Mouse (Mus musculus): ENCODE data around the gene Cblc.

The Cblc gene

DNA sequence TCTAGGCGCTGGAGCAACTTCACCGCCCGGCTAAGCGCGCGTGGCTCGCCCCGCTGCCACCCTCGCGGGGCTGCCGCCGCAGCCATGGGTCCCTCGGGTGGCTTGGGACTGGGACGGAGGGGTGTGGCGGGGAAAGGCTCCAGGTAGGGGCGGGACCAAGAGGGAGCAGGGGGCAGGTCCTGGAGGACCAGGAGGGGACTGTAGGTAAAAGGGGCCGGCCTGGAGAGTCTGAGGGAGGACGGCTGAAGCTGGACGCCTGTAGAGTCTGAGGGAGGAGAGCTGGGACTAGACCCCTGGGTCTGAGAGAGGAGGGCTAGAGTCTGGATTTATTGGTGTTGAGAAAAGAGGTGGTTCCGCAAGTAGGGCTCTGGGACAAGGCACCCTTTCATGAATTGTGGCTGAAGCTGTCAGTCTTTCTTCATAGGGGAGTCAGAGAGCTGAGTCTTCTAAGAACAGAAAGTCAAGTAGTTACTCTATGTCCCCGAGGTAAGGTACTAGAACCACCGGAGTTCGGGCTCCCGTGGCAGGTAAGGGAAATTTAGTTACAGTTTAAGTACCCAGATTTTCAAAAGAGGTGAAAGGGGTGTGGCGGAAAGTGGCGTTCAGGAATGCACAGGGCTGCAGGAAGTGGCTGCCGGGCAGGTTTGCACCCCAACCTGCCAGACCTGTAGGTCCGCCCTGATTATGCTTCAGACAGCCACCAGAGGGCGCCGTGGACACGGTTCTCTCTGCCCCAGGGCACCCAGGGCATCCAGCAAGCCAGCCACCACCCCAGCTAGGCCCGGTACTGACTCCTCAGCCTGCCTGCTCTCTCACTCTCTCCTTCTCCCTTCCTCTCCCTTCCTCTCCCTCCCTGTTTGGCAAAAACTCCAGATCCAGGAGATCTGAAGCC lies at the start of gene Cblc:
Gene Cblc (minus strand): TSS at position 113 of the 892 bp plus-strand sequence.
- peak; percentile 91 to 92 for DNase-seq

DNA sequence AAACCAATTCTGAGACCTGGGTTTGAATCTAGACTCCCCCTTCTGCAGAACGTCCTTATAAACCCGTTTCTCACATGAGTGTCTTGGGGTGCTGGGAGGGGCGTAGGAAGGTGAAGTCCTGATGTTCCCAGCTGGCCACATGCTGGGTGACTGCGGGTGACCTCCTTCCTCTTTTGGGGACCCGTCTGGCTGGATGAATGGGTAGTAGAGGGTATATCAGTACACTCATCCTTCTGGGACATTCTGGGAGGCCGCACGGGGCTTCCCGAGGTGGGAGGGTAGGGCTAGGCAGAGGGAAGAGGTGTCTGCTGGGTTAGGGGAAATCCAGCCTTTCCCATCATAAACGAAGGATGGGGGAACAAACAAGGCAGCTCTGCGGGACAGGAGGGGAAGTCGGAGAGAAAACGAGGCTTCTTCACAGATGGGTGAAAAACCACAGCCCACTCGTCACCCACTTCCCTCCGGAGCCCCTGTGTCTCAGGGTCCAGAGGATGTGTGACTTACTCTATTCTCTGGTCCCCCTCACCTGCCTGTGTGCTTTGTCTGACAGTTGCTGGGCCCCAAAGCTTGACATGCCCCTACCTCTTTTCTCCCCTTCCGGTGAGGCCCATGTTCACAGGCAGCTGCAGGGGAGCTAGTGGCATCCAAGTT lies 48.0 kb upstream of the Cblc start:
- DNase-seq: peak in 1 of 2 experiments; percentile 17

DNA sequence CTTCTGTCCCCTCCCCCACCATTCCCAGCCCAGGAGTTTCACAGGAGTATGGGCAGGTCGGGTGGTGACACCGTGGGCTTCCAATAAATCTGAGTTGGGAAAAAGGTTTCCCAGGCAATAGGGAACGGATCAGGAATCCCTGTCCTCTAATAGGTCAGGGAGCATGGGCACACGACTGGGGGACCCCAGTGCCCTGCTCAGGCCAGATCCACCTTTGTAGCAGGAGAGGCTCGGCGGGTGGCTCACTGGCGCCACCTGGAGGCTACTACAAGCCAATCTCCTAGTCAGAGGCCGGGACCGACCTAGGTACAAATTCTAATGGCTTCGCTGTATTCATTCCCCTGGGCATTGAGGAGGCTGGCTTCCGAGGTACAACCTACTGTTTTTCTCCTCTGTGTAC lies 47.0 kb upstream of the Cblc start:
- peak; percentile 77 to 84 for DNase-seq

DNA sequence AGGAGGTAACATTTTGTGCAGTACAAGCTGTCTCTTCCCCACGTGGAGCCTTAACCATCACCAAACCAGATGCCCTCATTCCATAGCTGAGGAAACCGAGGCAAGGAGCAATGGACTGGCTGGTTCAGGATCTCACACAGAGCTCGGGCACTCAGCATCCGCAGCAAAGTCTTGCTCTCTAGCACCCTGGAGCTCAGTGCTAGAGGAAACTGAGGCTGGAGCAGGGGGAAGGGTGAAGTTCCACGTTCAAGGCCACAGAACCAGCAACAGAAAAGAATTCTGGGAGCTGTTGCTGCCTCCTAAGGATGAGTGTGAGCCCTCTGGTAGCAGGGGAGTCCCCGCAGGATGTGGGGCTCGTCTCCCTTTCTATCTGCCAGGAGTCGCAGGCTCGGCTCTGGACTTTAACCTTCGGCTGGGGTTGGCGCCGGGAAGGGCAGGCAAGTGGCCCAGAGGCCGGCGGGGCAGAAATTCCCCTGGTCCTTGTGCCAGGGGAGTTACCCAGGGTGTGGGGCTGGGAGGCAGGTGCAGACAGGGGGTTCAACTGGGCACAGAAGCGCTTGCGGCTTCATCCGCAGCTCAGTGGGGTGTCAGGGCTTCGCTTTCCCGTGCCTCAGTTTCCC lies 46.4 kb upstream of the Cblc start:
- no peak for DNase-seq

DNA sequence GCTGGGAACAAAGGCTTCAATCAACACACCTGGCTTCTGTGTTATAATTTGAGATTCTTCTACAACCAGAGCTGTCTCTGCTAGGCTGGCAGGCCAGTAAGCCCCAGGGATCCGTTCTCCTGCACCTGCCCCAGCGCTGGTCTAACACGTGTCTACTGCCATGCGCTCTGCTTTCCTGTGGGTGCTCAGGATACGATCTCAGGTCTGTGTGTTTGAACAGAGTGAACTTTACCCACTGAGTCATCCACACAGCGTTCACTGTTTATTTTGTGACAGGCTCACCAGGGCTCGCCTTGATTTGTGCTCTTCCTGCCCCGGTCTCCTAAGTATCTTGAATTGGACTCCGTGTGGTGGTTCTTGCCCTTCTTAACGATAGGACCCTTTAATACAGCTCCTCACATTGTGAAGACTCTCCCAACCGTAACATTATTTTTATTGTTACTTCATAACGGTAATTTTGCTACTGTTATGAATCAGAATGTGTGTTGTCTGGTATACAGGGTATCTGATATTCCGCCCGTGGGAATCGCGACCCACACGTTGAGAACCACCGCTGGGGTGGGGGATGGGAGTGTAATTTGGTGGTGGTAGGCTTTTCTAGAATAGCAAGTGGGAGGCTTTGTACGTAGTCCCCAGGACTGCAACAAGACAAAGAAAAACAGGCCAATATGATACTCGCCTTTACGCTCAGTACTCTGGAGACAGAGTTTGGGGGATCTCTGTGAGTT lies 45.2 kb upstream of the Cblc start:
- no peak for DNase-seq

DNA sequence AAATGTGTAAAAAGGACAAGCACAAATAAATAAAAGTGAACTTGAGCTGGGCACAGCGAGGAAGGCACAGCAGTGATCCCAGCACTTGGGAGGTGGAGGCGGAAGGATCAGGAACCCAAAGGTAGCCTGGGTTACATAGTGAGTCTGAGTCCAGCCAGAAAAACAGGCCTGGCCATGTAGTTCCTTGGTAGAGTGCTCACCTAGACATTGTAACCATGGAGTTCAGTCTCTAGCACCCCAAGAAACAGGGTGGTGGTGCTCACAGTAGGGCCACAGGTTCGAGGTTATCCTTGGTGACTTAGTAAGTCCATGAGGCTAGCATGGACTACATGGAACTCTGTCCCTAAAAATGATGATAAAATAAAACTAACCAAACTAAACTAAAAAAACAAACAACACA lies 44.3 kb upstream of the Cblc start:
- DNase-seq: no peak

DNA sequence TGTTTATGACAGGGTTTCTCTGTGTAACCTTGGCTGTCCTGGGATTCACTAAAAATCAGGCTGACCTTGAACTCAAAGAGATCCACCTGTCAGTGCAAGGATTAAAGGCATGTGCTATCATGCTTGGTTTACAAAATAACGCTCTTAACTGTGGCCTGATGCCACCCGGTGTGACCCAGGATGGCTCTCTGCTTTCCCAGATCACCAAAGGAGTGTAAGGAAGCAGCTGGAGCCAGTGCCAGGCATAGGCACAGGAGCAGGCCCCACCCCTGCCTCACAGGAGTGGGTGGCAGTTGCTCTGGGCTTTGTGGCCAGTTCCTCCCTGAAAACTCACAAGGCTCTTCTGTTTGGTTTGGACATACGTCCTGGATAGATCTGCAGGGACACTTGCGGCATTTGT lies 43.8 kb upstream of the Cblc start:
- no peak for DNase-seq

DNA sequence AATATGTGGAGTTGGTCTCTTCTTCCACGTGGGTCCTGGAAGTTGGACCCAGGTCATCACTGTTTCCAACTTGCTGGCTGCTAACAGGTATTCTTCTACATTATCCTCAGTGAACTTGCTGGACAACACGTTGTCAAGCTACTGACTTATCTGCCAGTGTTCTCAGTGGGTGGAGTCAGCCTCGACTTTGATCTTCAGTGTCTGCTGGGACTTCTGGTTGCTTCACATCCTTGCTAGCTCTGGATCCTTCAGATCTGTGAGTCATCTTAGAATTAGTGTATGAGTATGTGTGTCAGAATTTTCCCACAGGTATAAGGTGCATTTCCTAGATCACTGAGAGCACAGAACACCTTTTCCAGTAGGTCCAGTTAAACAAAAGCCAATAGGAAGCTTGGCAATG lies 40.2 kb upstream of the Cblc start:
- no peak for DNase-seq

DNA sequence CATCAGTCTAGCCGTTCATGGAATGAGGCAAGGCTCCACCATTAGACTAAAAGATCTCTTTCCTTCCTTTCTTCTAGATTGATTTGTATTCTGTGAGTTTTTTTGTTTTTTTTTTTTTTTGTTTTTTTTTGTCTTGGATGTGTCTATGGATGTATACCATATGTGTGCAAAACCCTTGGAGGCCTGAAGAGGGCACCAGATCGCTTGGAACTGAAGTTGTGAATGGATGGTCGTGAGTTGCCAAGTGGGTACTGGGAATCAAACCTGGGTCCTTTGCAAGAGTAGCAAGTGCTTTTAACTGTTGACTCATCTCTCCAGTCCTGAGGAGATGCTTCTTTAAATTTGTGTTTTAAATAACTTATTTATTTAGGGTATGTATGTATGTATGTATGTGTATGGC lies 37.4 kb upstream of the Cblc start:
- DNase-seq: no peak

DNA sequence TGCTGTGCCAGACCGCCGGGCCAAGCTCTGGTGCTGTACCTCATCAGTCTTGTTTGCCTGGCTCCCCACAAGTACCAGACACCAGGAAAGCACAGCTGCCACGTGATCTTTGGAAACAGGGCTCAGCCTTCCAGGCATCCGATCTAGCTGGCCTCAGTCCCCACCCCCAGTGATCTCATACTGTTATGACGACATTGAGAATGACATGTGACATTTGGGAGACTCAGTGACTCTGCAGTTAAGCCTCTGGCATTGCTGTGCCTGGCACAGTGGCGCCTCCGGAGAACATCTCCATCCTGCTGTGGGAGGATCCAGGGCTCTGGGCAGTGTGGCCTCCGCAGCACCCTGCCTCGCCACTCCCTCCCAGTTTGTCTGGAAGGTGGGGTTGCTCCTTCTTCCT lies 35.2 kb upstream of the Cblc start:
- DNase-seq: no peak

DNA sequence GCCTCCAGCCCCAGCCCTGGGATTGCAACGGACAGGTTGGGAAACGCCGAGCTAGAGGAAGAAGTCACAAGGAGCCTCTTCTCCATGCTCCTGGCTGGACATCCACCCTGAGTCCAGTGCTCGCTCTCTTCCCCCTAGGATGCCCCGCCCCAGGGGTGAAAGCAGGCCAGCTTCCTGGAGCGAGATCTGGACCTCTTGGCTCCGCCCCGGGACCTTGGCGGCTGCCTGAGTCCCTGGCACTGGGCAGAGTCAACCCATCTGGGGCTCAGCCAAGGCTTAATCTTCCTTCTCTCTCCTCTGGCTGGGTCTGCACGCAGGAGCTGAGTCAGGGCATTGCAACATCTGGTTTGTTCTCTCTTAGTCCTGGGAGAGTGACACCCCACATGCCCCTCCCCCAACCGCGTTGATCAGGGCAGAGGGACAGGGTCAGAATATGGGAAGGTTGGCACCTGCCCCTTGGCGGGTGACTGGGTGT lies 34.1 kb upstream of the Cblc start:
- peak; percentile 89 to 93 for DNase-seq

DNA sequence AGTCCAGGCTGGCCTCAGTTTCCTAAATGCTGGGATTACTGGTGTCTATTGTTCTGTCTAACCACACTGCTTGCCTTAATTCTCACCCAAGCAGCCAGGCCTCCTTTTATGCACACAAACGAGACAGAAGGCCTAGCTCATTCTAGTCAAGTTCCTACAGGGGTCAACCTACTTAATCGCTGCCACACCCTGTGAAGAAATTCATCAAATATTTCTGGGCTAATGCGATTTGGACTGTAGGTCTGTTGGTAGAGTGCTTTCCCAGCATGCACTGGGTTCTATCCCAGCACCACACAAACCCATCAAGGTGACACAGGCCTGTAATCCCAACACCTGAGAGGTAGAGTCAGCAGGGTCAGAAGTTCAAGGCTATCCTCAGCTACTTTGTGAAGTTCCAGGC lies 33.1 kb upstream of the Cblc start:
- DNase-seq: no peak

DNA sequence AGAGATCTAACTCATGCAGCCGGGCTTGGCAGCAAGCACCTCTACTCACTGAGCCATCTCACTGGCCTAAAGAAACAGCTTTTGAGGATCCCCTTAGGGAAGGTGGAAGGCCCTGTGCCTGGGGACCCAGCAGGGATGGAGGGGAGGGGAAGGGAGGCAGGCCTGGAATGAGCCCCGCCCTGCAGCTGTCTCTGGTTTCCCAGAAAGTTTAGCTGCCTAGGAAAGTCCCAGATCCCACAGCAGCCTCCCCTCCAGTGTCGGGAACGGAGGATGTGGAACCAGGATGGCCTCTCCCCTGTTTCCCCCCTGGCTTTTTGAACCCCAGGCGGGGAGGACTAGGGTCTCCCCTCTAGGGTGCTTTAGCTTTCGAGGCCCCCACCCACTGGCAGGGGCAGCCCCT lies 30.1 kb upstream of the Cblc start:
- no peak for DNase-seq

DNA sequence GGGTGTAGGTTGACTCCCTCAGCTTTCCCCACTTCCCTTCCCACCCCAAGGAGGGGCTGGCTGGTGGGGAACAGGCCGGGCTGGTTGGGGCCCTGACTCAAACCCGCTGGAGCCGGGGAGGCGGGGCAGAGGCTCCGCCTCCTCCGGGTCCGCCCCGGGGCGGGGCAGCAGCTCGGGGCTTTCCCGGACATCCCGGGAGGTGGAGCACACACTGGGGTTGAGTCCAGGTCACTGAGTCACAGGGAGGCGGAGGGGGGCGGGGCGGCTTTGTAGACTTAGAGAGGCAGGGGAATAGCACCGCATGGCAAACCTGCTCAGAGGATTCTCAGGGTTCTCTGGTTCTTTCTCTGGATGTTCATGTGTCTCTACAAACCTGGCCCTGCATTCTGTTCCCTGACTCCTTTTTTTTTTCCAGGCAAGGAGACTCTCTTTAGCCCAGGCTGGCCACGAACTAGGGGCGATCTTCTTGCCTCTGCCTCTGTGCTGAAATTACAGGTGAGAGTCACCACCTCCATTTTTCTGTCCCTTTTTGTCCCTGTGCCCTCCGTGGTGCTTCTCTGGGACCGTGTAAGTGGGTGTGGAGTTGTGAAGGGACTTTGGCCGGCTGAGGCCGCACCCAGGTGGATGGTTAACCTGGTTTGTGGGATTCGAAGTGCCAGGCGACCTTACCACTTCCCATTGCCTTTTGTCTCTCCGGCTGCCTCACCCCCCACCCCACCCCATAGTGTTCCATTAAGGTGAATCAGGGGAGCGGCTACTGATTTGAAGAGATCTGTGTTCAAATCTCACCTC lies 27.8 kb upstream of the Cblc start:
- DNase-seq: peak; percentile 89 to 93

DNA sequence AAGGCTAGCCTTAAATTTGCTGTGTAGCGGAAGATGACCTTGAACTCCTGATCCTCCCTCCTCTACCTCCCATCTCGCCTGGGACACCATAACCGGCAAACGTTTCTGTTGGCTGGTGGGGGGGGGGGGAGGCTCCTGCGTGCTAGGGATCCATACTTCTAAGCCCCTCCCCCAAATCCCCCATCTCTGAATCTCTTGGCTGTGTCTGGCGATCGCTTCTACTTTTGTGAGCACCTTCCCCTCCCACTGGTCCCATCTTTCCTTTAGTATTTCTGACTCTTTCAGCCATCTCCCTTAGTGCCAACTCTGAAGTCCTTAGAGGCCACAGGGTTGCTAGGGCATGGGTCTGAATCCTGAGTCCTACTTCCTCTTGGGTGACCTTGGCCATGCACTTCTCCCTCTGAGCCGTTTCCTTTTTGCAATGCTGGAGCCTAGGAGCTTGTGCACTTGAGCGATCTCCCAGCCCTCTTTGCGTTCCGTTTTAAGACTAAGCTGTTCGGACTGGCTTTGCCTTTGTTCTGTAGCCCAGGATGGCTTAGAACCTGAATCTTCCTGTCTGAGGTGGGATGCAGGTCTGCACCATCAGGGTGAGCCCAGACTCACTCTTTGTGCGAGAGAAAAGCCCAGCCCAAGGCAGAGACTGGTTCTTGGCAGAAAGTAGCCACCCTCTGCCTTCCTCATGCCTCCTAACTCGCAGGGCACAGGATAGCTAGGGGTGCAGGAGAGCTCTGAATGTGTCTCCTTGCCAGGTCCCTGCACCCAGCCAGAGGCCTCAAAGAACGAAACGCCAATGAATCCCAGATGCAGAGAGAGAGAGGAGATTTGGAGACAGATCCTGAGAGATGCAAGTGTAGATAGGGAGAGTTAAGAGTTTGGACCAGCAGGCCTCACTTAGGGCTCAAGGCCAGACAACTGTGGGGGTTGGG lies 26.9 kb upstream of the Cblc start:
- DNase-seq: peak in 1 of 2 experiments; percentile 49

DNA sequence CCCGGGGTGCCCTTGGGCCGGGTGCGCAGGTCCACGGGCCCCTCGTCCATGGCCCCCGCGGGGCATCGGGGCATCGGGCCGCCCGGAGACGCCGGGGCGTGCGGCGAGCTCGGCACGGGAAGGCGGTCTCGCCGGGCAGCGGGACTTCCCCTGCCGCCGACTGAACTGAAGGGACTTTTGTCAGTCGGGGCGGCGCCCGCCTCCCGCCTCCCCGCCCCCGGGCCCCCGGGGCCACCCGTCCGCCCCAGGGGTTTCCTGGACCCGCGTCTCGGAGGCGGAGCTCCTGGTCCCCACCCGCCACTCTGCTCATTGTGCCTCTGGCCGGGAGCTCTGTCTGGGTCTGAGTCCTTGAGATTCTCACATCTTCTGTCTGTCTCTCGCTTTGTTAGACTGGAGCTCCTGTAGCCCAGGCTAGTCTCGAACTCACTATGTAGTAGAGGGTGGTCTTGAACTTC lies 26.0 kb upstream of the Cblc start, which contains the start of gene Bcl3:
Gene Bcl3 (minus strand): TSS at position 167 of the 455 bp plus-strand sequence.
- peak; percentile 79 to 84 for DNase-seq

DNA sequence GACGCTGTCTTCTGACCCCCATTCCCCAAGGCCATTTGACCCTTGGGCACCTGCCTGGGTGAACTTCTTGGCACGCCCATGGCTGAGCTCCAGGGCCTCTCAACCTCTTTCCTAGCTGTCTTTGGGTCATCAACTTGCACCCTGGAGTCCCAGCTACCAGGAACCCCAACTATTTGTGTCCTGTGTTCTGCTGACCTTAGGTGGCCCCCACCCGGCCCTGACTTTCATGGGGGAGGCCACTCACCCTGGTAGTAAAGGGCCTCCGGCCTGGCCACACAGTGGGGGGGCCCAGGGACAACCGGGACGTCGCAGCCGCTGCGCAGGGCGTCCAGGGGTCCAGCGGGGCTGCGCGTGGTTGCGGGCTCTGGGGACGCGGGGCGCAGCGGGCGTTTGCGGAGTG lies 25.6 kb upstream of the Cblc start:
- no peak for DNase-seq

DNA sequence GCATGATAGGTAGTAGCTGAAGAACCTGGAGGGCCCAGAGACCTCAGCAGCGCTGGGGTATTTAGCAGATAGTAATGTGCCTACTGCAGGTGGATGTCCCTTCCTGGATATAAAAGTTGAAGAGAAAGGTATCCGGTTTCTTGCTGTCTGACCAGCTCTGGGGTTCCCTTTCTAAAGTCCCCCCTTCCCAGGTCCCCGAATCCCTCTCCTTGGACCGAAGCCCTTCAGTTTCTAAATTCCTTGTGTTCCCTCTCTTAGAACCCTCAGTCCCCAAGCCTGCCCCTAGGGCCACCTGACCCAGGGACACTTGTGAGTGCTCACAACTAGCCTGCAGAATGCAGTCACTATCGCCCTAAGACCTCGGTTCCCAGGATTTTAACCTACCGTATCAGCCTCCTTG lies 25.0 kb upstream of the Cblc start:
- no peak for DNase-seq

DNA sequence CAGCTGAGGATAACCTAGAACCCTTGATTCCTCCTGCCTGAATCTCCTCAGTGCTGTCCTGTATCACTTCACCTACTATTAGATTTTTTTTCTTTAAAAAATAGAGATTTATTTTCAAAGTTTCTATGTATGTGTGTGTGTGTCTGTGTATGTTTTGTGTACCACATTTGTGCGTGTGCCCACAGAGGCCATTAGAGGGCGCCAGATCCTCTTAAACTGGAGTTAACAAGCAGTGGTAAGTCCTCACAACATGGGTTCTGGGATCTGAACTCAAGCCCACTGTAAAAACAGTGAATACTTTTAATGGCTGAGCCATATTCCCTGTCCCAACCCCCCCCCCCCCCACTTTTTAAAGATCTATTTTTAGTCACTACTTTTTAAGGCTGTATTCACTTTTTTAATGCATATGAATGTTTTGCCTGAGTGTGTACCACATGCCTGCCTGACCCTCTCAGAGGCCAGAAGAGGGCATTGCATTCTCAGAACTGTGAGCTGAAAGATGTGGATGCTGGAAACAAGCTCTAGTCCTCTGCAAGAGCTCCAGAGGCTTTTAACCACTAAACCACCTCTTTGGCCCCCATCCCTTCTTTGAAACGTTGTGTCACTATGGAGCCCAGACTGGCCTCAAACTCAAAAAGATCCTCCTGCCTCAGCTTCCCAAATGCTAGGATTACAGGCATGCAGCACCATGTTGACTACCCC lies 23.9 kb upstream of the Cblc start:
- DNase-seq: no peak

DNA sequence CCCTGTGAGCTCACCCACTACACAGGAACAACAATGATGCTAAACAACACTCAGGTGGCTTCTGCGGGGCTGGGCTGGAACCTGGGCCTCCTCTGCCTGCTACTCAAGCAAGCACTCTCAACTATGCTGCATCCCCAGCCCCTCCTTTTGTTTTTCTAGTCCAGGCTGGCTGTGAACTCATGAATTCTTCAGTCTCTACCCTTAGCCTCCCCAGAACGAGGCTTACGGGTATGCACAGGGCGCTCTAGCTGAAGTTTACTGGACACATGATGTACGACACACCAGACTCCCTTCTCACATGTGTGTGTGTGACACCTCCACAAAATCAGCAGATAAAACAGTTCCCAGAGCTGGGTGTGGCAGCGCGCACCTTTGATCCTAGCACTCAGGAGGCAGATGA lies 22.3 kb upstream of the Cblc start:
- DNase-seq: no peak

Measured in lung, postnatal 4 days (tissue).